Mouse (Mus musculus) CD4-positive, CD25-positive, alpha-beta regulatory T cell, adult 9 weeks (primary cell): ENCODE results near the gene Tdpoz4. TPM values are rescaled to one million over a fixed set of nuclear protein-coding genes. Genes with fewer than 3 reads are reported as not detected.

Experiments used
- polyA plus RNA-seq: library from polyadenylated mRNA; unstranded; fragments of 100-300 nt; shearing (Covaris generic); gene quantifications from one replicate; pipeline ENCODE4 v1.2.1, GENCODE M21; 2017

The Tdpoz4 gene
- polyA plus RNA-seq, result not detected

DNA sequence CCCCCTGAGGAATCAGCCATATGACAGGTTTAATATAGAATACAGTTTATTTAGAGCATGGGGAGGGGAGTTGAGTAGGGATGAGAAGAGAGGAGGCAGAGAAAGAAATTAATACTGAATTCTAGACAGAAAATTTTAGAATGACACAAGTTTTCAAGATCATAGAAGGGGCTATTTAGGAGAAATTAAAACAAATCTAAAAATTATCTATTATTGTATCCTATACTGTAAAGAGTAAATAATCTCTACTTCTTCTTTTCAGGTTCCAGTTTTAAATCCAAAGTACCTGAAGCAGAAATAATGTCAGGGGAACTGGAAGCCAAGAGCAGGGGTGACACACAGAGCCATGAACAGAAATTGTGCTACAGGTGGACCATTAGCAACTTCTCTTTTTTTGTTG is at the start of gene Tdpoz4:
Gene Tdpoz4 (plus strand): TSS at position 301 of the 400 bp plus-strand sequence.

DNA sequence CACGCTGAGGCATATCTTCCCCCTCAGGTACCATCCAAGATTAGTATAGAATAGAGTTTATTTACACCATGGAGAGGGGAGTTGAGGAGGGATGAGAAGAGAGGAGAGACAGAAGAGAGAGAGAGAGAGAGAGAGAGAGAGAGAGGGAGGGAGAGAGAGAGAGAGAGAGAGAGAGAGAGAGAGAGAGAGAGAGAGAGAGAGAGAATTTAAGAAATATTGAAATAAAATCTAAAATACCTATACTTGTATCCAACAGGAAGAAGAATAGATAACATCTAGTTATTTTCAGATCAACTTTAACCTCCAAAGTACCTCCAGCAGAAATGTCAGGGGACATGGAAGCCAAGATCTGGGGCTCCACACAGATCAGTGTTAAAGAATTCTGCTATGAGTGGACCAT is 23.5 kb upstream of the Tdpoz4 start, which contains the start of gene Gm5773:
Gene Gm5773 (plus strand): TSS at position 301 of the 400 bp plus-strand sequence.

DNA sequence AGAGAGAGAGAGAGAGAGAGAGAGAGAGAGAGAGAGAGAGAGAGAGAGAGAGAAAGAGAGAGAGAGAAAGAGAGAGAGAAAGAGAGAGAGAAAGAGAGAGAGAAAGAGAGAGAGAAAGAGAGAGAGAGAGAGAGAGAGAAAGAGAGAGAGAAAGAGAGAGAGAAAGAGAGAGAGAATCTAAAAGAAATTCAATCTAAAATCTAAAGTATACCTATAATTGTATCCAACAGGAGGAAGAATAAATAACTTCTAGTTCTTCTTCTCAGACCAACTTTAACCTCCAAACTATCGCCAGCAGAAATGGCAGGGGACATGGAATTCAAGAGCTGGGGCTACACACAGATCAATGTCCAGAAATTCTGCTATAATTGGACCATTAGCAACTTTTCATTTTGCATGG is 29.5 kb downstream of the Tdpoz4 start, which contains the start of gene Tdpoz3:
Gene Tdpoz3 (plus strand): TSS at position 301 of the 400 bp plus-strand sequence.

Other genes with a start within 250 kb of the Tdpoz4 start
- gene S100a10, start 241.3 kb upstream of the Tdpoz4 start, polyA plus RNA-seq, result 1,126 TPM
- gene Tdpoz2, start 143.7 kb upstream of the Tdpoz4 start, polyA plus RNA-seq, result not detected
- not detected for gene Tdpoz1, start 120.1 kb upstream of the Tdpoz4 start, polyA plus RNA-seq
- gene Gm37596, start 103.3 kb upstream of the Tdpoz4 start, polyA plus RNA-seq, result not detected
- not detected for gene Gm5773, start 23.4 kb upstream of the Tdpoz4 start, polyA plus RNA-seq
- gene Tdpoz3, start 29.6 kb downstream of the Tdpoz4 start, polyA plus RNA-seq, result not detected
- gene Gm9117, start 147.1 kb downstream of the Tdpoz4 start, polyA plus RNA-seq, result not detected
- not detected for gene Tdpoz5, start 164.9 kb downstream of the Tdpoz4 start, polyA plus RNA-seq